Mouse (Mus musculus): ENCODE measurements around the gene Adcy5.

The Adcy5 gene

GRCm38 (mm10) chr16:35154641-35155390 lies at the start of gene Adcy5:
Gene Adcy5 (plus strand): TSS chr16:35154877.
- DNase-seq = peak; percentile 77

GRCm38 (mm10) chr16:35107985-35108384 lies 46.7 kb upstream of the Adcy5 start:
- no peak for DNase-seq

- peak; percentile 11 for DNase-seq
These were observed 45.5 kb upstream of the Adcy5 start for GRCm38 (mm10) chr16:35109156-35109555.

GRCm38 (mm10) chr16:35109656-35110291 lies 44.9 kb upstream of the Adcy5 start:
- peak; percentile 50 for DNase-seq

- DNase-seq = peak; percentile 89
These were observed 44.1 kb upstream of the Adcy5 start for GRCm38 (mm10) chr16:35110410-35111142.

GRCm38 (mm10) chr16:35111143-35111620 lies 43.5 kb upstream of the Adcy5 start:
- peak; percentile 48 for DNase-seq

GRCm38 (mm10) chr16:35113496-35113895 lies 41.2 kb upstream of the Adcy5 start:
- no peak for DNase-seq

- DNase-seq = peak; percentile 17
These were observed 38.2 kb upstream of the Adcy5 start for GRCm38 (mm10) chr16:35116328-35116956.

GRCm38 (mm10) chr16:35117436-35117835 lies 37.2 kb upstream of the Adcy5 start:
- DNase-seq = no peak

- DNase-seq = no peak
These were observed 34.1 kb upstream of the Adcy5 start for GRCm38 (mm10) chr16:35120603-35121002.

- DNase-seq = no peak
These were observed 27.4 kb upstream of the Adcy5 start for GRCm38 (mm10) chr16:35127270-35127669.

- DNase-seq = no peak
These were observed 24.5 kb upstream of the Adcy5 start for GRCm38 (mm10) chr16:35130172-35130571.

- peak; percentile 51 for DNase-seq
These were observed 15.3 kb upstream of the Adcy5 start for GRCm38 (mm10) chr16:35139416-35139815.

- DNase-seq = peak; percentile 73
These were observed 14.6 kb upstream of the Adcy5 start for GRCm38 (mm10) chr16:35139873-35140619.

- peak; percentile 37 for DNase-seq
These were observed 14.1 kb upstream of the Adcy5 start for GRCm38 (mm10) chr16:35140620-35140975.

- DNase-seq = no peak
These were observed 12.8 kb upstream of the Adcy5 start for GRCm38 (mm10) chr16:35141839-35142238.

GRCm38 (mm10) chr16:35146153-35146552 lies 8.5 kb upstream of the Adcy5 start:
- DNase-seq = no peak

- DNase-seq = no peak
These were observed 1.4 kb upstream of the Adcy5 start for GRCm38 (mm10) chr16:35153146-35153755.

- DNase-seq = peak; percentile 83
These were observed 434 bp upstream of the Adcy5 start for GRCm38 (mm10) chr16:35154245-35154640.

- DNase-seq = peak; percentile 75
These were observed 971 bp downstream of the Adcy5 start for GRCm38 (mm10) chr16:35155391-35156305.

GRCm38 (mm10) chr16:35156306-35156695 lies 1.6 kb downstream of the Adcy5 start:
- DNase-seq = peak; percentile 81

All from retina, postnatal 1 day (tissue).